ENCODE assay signal across 24 mouse cellular contexts in genomic region chr5:28526435-28526834, GRCm38 (mm10). TPM values are rescaled to one million over a fixed set of nuclear protein-coding genes. Genes with fewer than 3 reads are reported as not detected.
A peak's percentile ranks its signal among the peaks of the same experiment; 100 is the strongest.
DNase-seq lines count a peak whose midpoint lies in the region; ATAC-seq lines count a peak whose summit lies in the region.
"Had no signal": no experiment of that assay in that cellular context is flagged by ENCODE, and none has a peak within 500 bp of the region (broad histone marks: within the 10 kb centered on the region; RNA-seq: fewer than 3 reads in every experiment).

No protein-coding gene starts in this region.

- no peaks in the 10 kb centered on the region for H3K36me3 ChIP-seq in stomach, embryonic 16.5 days (ENCODE audit: control insufficient read depth, insufficient read depth, low read length)
- no peaks in the 10 kb centered on the region for H3K36me3 ChIP-seq in intestine, embryonic 15.5 days
- H3K36me3 ChIP-seq: embryonic facial prominence, embryonic 10.5 days; forebrain, embryonic 15.5 days; heart, embryonic 13.5 days; hindbrain, embryonic 12.5 days; limb, embryonic 10.5 days; liver, embryonic 15.5 days had no signal

- H3K4me2 ChIP-seq in stomach, embryonic 16.5 days (ENCODE audit: low read depth, low read length) = no peak overlapping the region
- no peak overlapping the region for H3K4me2 ChIP-seq in intestine, embryonic 15.5 days (replicated peaks)
- H3K4me2 ChIP-seq: forebrain, embryonic 15.5 days; heart, embryonic 13.5 days; hindbrain, embryonic 12.5 days; liver, embryonic 15.5 days had no signal

- no peaks in the 10 kb centered on the region for H3K9me3 ChIP-seq in stomach, embryonic 16.5 days (replicated peaks; ENCODE audit: control insufficient read depth, low read length)
- no peaks in the 10 kb centered on the region for H3K9me3 ChIP-seq in intestine, embryonic 15.5 days
- H3K9me3 ChIP-seq: embryonic facial prominence, embryonic 10.5 days; forebrain, embryonic 15.5 days; heart, embryonic 13.5 days; hindbrain, embryonic 12.5 days; limb, embryonic 10.5 days; liver, embryonic 15.5 days had no signal

- intact Hi-C loops in left cerebral cortex, postnatal 10 days (cut with DNase I) = no loop called here

- peak overlapping the region; percentile 37 for H3K27ac ChIP-seq in stomach, embryonic 16.5 days (ENCODE audit: low read length)
- H3K27ac ChIP-seq in intestine, embryonic 15.5 days = no peak overlapping the region
- H3K27ac ChIP-seq: embryonic facial prominence, embryonic 10.5 days; forebrain, embryonic 15.5 days; heart, adult 2 months; heart, embryonic 13.5 days; hindbrain, embryonic 12.5 days; limb, embryonic 10.5 days; liver, embryonic 15.5 days had no signal

- peak; percentile 24 for DNase-seq in kidney, adult 18-20 months
- peak; percentile 21 to 51 for DNase-seq in kidney, adult 8-10 months
- peak; percentile 32 for DNase-seq in kidney, postnatal 10 days
- no peak for DNase-seq in c-Kit-positive CD71-positive TER-119-positive erythroid progenitor cells, embryonic 14.5 days (ENCODE audit: low spot score)
- DNase-seq in left cerebral cortex, postnatal 10 days (ENCODE audit: extremely low spot score in 1 of 2, low spot score in 2 of 2) = no peak
- DNase-seq: adrenal gland, postnatal 10 days; cerebellum, adult 8-10 months; gastrocnemius, postnatal 14 days; heart, adult 2 months; liver; lung, postnatal 4 days; right cerebral cortex, adult 18-20 months; right cerebral cortex, postnatal 4 days had no signal

- H3K4me3 ChIP-seq in stomach, embryonic 16.5 days (replicated peaks; ENCODE audit: low read length) = no peak overlapping the region
- no peak overlapping the region for H3K4me3 ChIP-seq in intestine, embryonic 15.5 days (replicated peaks)
- H3K4me3 ChIP-seq: embryonic facial prominence, embryonic 10.5 days; forebrain, embryonic 15.5 days; heart, adult 2 months; heart, embryonic 13.5 days; hindbrain, embryonic 12.5 days; limb, embryonic 10.5 days; liver, embryonic 15.5 days had no signal

- peaks cover 6% of the 10 kb centered on the region for H3K4me1 ChIP-seq in stomach, embryonic 16.5 days (ENCODE audit: control insufficient read depth, insufficient read depth, low read length)
- H3K4me1 ChIP-seq in intestine, embryonic 15.5 days (replicated peaks) = 0 out of 2 replicates have a peak, but pooled peaks cover under 1% of the 10 kb centered on the region
- H3K4me1 ChIP-seq: limb, embryonic 10.5 days; liver, embryonic 15.5 days had no signal

- no peak overlapping the region for H3K9ac ChIP-seq in stomach, embryonic 16.5 days (ENCODE audit: low read length)
- H3K9ac ChIP-seq in intestine, embryonic 15.5 days = no peak overlapping the region
- H3K9ac ChIP-seq: forebrain, embryonic 15.5 days; heart, embryonic 13.5 days; hindbrain, embryonic 12.5 days; liver, embryonic 15.5 days had no signal

- no peaks in the 10 kb centered on the region for H3K27me3 ChIP-seq in stomach, embryonic 16.5 days (ENCODE audit: control insufficient read depth, insufficient read depth, low read length)
- H3K27me3 ChIP-seq in intestine, embryonic 15.5 days (replicated peaks) = 0 out of 2 replicates have a peak, but pooled peaks cover 2% of the 10 kb centered on the region
- H3K27me3 ChIP-seq: forebrain, embryonic 15.5 days; heart, embryonic 13.5 days; hindbrain, embryonic 12.5 days; liver, embryonic 15.5 days had no signal

- peak; percentile 57; the same call in 1 of the 2 replicates for ATAC-seq in stomach, embryonic 16.5 days (ENCODE audit: insufficient read depth, low FRiP score)
- ATAC-seq in intestine, embryonic 15.5 days = no peak
- ATAC-seq: forebrain, embryonic 15.5 days; midbrain, embryonic 16.5 days had no signal

- WGBS in stomach, embryonic 16.5 days = 58% methylated on average over 3 of the region's 3 CpGs
- WGBS in intestine, embryonic 15.5 days = 67% methylated on average over 3 of the region's 3 CpGs

RNA-seq across cellular contexts. Expression of gene Shh, which starts 59.4 kb away (rescaled TPM):
- polyA plus RNA-seq in stomach, embryonic 16.5 days (2015; fragmentation: Nextera tagmentation; extraction: Ambion mirVana) = 3.4 and 4.1 TPM in 2 replicates
- total RNA-seq in left cerebral cortex, postnatal 10 days (2021) = 1 to 10 TPM; 2.2 to 3.0 TPM
- polyA plus RNA-seq in intestine, embryonic 15.5 days (2015; fragmentation: Nextera tagmentation; extraction: Ambion mirVana) = 6.3 and 8.6 TPM in 2 replicates
- total RNA-seq: gastrocnemius, postnatal 14 days; heart, adult 2 months; heart, postnatal 25 days; megakaryocyte-erythroid progenitor cell, adult 5-6 weeks had no signal
- polyA plus RNA-seq: heart, adult 2 months; liver, embryonic 15.5 days had no signal

Comparison
In these comparisons a context has a peak if more than half of its experiments do, and no peak if none do; other contexts are left out.
1. DNase-seq: peak in kidney, adult 18-20 months (single experiment), kidney, adult 8-10 months (2 of 2) and kidney, postnatal 10 days (single experiment); none in c-Kit-positive CD71-positive TER-119-positive erythroid progenitor cells, embryonic 14.5 days (single experiment) and left cerebral cortex, postnatal 10 days (0 of 2).